Mouse (Mus musculus) brain, embryonic 14.5 days (tissue): ENCODE data around the gene Trib2.

Source experiments
- CTCF ChIP-seq: fragments of 200-500 bp; IDR thresholded peaks from 2 replicates; pipeline ENCODE4 v1.5.1; 2012; ENCODE audit warnings: inconsistent platforms, mild to moderate bottlenecking, moderate library complexity, borderline replicate concordance; ENCODE audit not compliant: insufficient read depth, insufficient read length; ENCODE audit errors: extremely low read depth
- POLR2A ChIP-seq: fragments of 200-500 bp; IDR thresholded peaks from 2 replicates; pipeline ENCODE4 v1.6.1; 2012; ENCODE audit warnings: mild to moderate bottlenecking, inconsistent platforms, borderline replicate concordance; ENCODE audit not compliant: poor library complexity, insufficient read depth, insufficient read length, severe bottlenecking; ENCODE audit errors: extremely low read depth

DNA sequence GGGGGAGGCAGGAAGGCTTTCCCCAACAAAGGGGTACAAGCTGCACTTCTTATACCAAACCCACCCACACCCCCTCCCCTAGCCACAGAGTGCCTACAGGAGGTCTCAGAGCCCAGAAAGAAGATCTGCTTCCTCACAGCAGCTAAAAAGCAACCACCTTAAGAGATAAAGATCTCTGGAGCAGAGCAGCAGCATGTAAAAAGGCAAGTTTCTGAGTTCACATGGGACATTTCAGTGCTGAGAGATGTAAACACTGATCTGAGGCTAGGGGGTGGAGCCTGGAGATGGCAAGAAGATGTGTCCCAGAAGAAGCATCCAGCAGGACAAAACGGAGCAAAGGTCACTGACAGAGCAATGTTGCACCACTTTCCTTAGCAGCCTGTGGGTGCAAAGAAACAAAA, 11.8 kb downstream of the Trib2 start:
- TF ChIP-seq POLR2A, result no peak
- no peak for TF ChIP-seq CTCF
